Mouse (Mus musculus) cortical plate, adult 2 months (tissue): ENCODE data around the gene Allc.

Experiments used
- CTCF ChIP-seq: fragments of 200-500 bp; IDR thresholded peaks from 2 replicates; pipeline ENCODE4 v1.5.1; 2011; ENCODE audit warnings: mild to moderate bottlenecking, control low read depth, low read length; ENCODE audit not compliant: insufficient read depth; ENCODE audit errors: extremely low read depth
- POLR2A ChIP-seq: fragments of 200-500 bp; IDR thresholded peaks from 2 replicates; pipeline ENCODE4 v1.6.1; 2011; ENCODE audit warnings: mild to moderate bottlenecking, low read length, control low read depth; ENCODE audit not compliant: insufficient read depth; ENCODE audit errors: extremely low read depth

DNA sequence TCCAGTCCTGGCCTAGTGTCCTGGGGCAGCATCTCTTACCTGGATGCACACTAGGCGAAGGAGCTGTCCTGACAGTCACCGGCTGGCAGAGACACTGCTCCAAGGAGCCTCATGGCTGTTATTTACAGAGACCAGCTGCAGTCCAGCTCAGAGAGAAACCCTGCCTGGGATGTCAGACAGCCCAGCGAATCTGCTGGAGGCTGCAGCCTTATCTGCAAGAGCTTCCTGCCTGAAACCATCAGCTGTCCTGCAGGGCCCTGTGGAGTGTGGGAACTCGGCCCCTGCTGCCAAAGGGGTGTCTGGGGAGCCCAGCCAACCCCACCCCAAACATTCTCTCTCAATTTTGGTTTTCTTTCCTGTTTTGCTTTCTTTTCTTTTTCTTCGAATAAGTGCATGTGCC, 40.9 kb upstream of the Allc start, which contains the start of gene Colec11:
- TF ChIP-seq CTCF (no peak), POLR2A (no peak)
